Mouse (Mus musculus) limb, embryonic 15.5 days (tissue): ENCODE measurements around the gene Mien1. TPM values are rescaled to one million over a fixed set of nuclear protein-coding genes. Genes with fewer than 3 reads are reported as not detected.

Experiments used
- ATAC-seq: fragments of 200-750 bp; cut with Nextera tagmentation; 2 replicates; pipeline ENCODE4 v1.8.0; 2017; ENCODE audit warnings: low read depth, moderate TSS enrichment; ENCODE audit not compliant: insufficient number of reproducible peaks, low FRiP score, low TSS enrichment
- H3K27ac ChIP-seq: fragments of 300-500 bp; sonication (generic); 2 replicates; pipeline ENCODE4 v1.5.1; 2015; ENCODE audit warnings: moderate library complexity, mild to moderate bottlenecking, inconsistent platforms
- H3K27me3 ChIP-seq: fragments of 300-500 bp; sonication (generic); 2 replicates; pipeline ENCODE4 v1.6.1; 2015; ENCODE audit warnings: inconsistent platforms
- H3K36me3 ChIP-seq: fragments of 300-500 bp; sonication (generic); 2 replicates; pipeline ENCODE4 v1.6.1; 2015; ENCODE audit warnings: inconsistent platforms
- H3K4me1 ChIP-seq: fragments of 300-500 bp; sonication (generic); 2 replicates; pipeline ENCODE4 v1.6.1; 2015; ENCODE audit warnings: inconsistent platforms
- H3K4me2 ChIP-seq: fragments of 300-500 bp; sonication (generic); 2 replicates; pipeline ENCODE4 v1.6.1; 2015; ENCODE audit warnings: mild to moderate bottlenecking, inconsistent platforms
- H3K4me3 ChIP-seq: fragments of 300-500 bp; sonication (generic); 2 replicates; pipeline ENCODE4 v1.5.1; 2015; ENCODE audit warnings: mild to moderate bottlenecking, inconsistent platforms
- H3K9ac ChIP-seq: fragments of 300-500 bp; sonication (generic); 2 replicates; pipeline ENCODE4 v1.6.1; 2015; ENCODE audit warnings: inconsistent platforms
- H3K9me3 ChIP-seq: fragments of 300-500 bp; sonication (generic); 2 replicates; pipeline ENCODE4 v1.6.1; 2016; ENCODE audit warnings: inconsistent platforms
- WGBS: fragments of 180-500 bp; shearing (Covaris S2); methylation state at CpG from one replicate; pipeline ENCODE4 v1.1.7; 2015; 5-methylcytosine and 5-hydroxymethylcytosine counted together
- polyA plus RNA-seq: library from polyadenylated mRNA; unstranded; fragments of >200 nt; fragmentation: Nextera tagmentation; extraction: Ambion mirVana; gene quantifications from 2 replicates; pipeline ENCODE4 v1.2.1, GENCODE M21; 2015

Gene Mien1
- polyA plus RNA-seq, 1 experiment from 2014 or later: 100 TPM

DNA sequence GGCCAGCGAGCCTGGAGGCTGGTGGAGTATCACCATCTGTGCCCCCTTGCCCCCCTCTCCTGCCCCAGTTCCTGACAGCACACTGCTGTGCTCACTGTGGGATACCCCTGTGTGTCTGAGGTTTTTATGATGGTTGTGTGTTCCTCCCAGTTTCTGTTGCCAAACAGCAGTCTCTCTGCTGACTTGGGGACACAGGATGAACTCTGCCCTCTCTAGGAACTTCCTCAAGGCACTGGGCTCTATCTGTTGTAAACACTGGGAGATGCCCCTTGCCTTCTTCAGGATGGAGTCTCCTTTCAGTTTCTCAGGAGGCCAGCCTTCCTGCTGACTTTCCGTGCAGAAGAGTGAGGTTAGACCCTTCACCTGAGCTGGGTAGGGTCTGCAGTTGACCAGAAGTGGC lies 24.6 kb downstream of the Mien1 start:
- H3K9ac ChIP-seq: peak overlapping the region; percentile 93; the same call in 1 of the 2 replicates
- peak overlapping the region; percentile 63 for H3K4me2 ChIP-seq
- H3K36me3 ChIP-seq: no peaks in the 10 kb centered on the region; the same call in 1 of the 2 replicates
- H3K4me3 ChIP-seq: peak overlapping the region; percentile 98
- H3K27ac ChIP-seq: 0 out of 2 replicates have a peak overlapping the region, but pooled peaks have one; percentile 33
- 30% methylated on average over 2 of the region's 2 CpGs for WGBS
- H3K9me3 ChIP-seq: no peaks in the 10 kb centered on the region
- ATAC-seq: no peak
- peaks cover 66% of the 10 kb centered on the region for H3K4me1 ChIP-seq
- no peaks in the 10 kb centered on the region for H3K27me3 ChIP-seq

DNA sequence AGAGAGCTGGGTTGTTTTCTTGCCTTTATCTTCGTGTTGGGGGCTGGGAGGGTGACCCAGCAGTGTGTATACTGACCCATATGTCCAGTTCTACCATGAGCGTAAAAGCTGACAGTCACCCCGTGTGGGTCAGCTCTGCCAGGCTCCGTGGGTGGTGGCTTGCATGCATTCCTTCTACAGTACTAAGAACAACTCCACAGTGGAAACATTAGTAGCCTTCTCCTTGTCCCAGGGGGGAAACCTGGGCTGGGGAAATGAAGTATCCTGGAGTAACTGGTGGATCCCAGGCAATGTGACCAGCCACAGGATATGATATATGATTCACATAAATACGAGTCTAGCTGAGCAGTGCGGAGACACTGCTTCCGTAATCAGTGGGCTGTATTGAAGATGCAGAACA lies 25.1 kb downstream of the Mien1 start:
- H3K27me3 ChIP-seq: no peaks in the 10 kb centered on the region
- peak overlapping the region; percentile 98 for H3K4me3 ChIP-seq
- WGBS: 13% methylated on average over 7 of the region's 7 CpGs
- H3K9ac ChIP-seq: peak overlapping the region; percentile 93
- H3K9me3 ChIP-seq: no peaks in the 10 kb centered on the region
- H3K4me2 ChIP-seq: peak overlapping the region; percentile 63
- H3K4me1 ChIP-seq: peaks cover 66% of the 10 kb centered on the region
- ATAC-seq: no peak
- no peaks in the 10 kb centered on the region for H3K36me3 ChIP-seq
- H3K27ac ChIP-seq: peak overlapping the region; percentile 60

DNA sequence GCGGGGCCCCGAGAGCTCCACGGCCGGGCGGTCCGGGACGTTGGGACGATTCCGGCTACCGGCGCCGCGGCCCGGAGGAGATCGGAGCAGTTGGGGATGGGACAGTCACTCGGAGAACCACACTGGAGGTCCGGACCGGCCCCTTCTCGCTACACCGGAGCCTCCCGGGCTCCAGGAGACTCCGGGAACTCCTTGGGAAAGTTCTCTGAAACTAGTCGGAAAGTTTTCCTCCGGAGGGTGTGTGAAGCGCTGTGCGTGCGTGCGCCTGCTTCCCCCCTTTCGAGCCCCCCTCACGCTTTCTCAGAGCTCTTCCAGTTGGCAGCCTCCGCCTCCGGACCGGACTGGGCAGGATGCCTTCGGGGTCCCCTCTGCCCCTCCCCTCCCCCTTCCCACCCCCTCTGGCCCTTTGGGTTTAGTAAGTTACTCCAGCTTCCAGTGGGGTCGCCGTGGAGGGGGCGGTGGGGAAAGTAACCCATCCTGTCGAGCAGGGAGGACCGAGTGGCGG lies 25.9 kb downstream of the Mien1 start:
- peak overlapping the region; percentile 98 for H3K4me3 ChIP-seq
- H3K27ac ChIP-seq: peak overlapping the region; percentile 99
- peak overlapping the region; percentile 93 for H3K9ac ChIP-seq
- peak; percentile 53; the same call in 1 of the 2 replicates for ATAC-seq
- H3K4me1 ChIP-seq: peaks cover 59% of the 10 kb centered on the region
- H3K9me3 ChIP-seq: no peaks in the 10 kb centered on the region
- under 1% methylated on average over 40 of the region's 40 CpGs for WGBS
- no peaks in the 10 kb centered on the region for H3K36me3 ChIP-seq
- H3K4me2 ChIP-seq: peak overlapping the region; percentile 63
- H3K27me3 ChIP-seq: no peaks in the 10 kb centered on the region

DNA sequence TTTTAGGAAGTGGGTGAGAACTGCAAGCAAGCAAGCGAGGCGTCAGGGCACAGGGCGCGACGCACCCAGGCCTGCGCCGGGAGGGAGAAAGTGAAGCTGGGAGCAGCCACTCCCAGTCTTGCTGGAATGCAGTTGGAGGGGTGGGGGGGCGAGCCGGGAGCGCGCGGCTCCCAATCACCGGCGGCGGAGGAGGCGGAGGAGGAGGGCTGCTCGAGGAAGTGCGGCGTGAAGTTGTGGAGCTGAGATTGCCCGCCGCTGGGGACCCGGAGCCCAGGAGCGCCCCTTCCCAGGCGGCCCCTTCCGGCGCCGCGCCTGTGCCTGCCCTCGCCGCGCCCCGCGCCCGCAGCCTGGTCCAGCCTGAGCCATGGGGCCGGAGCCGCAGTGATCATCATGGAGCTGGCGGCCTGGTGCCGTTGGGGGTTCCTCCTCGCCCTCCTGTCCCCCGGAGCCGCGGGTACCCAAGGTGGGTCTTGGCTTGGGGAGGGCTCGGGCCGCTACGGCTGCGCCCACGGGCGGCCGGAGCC lies 26.5 kb downstream of the Mien1 start, which contains the start of gene Erbb2:
Erbb2 (plus strand) TSS at position 198 of the 524 bp plus-strand sequence.
- WGBS: under 1% methylated on average over 38 of the region's 49 CpGs
- Histone ChIP-seq H3K27ac (peak within 1 kb of the TSS; percentile 99), H3K4me2 (peak within 1 kb of the TSS; percentile 63), H3K9me3 (no peaks in the 10 kb centered on the region), H3K4me3 (peak within 1 kb of the TSS; percentile 98), H3K4me1 (peaks cover 59% of the 10 kb centered on the region), H3K27me3 (no peaks in the 10 kb centered on the region), H3K9ac (peak within 1 kb of the TSS; percentile 93), H3K36me3 (no peaks in the 10 kb centered on the region)
- ATAC-seq: peak; percentile 88

DNA sequence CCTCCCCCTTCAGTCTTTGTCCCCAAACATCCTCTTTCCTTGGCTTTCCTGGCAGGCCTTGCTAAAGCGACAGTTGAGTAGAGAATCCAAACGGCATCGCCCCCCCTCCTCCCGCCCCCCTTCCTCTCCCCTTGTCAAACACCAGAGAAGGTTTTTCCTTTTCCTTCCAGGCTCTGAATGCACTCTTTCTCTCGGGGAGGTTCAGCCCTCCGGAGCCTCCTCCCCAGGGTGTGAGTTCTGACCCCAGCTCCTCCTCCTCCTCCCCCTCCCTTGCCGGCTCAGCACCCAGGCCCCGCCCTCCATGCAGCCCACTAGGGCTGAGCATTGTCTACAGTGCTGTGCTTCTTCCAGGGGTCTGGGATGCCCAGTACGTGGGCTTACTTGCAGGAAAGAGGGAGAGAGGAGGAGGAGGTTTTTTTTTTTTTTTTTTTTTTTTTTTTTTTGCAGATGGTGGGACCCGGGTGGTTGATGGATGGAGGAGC lies 29.4 kb downstream of the Mien1 start:
- peak overlapping the region; percentile 8 for H3K4me3 ChIP-seq
- peak overlapping the region; percentile 34 for H3K4me2 ChIP-seq
- no peaks in the 10 kb centered on the region for H3K36me3 ChIP-seq
- WGBS: 4% methylated on average over 10 of the region's 10 CpGs
- H3K4me1 ChIP-seq: peaks cover 35% of the 10 kb centered on the region
- H3K27ac ChIP-seq: peak overlapping the region; percentile 63
- H3K27me3 ChIP-seq: no peaks in the 10 kb centered on the region
- H3K9ac ChIP-seq: no peak overlapping the region
- no peaks in the 10 kb centered on the region for H3K9me3 ChIP-seq
- ATAC-seq: no peak

DNA sequence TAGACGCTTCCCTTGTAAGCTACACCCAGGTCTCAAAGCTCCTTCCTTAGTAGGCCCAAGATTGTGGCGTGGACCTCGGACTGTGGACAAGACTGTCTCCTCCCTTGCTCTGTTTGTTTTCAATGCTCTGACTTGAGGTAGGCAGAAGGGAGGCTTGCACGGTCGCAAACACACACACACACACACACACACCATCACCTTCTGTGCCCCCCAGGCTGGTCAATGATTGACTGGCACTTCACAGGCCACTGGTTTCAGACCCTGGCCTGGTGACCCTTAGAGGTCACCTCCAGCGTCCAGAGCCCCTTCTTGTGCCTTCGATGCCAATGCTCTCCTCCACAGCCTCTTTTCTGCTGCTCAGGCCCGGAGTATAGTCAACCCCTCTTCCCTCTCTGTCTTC lies 29.9 kb downstream of the Mien1 start:
- Histone ChIP-seq H3K4me3 (peak overlapping the region; percentile 8), H3K27ac (peak overlapping the region; percentile 63), H3K9me3 (no peaks in the 10 kb centered on the region), H3K27me3 (no peaks in the 10 kb centered on the region), H3K9ac (no peak overlapping the region), H3K4me2 (peak overlapping the region; percentile 34), H3K4me1 (peaks cover 30% of the 10 kb centered on the region), H3K36me3 (no peaks in the 10 kb centered on the region)
- ATAC-seq: no peak
- 64% methylated on average over 8 of the region's 8 CpGs for WGBS

DNA sequence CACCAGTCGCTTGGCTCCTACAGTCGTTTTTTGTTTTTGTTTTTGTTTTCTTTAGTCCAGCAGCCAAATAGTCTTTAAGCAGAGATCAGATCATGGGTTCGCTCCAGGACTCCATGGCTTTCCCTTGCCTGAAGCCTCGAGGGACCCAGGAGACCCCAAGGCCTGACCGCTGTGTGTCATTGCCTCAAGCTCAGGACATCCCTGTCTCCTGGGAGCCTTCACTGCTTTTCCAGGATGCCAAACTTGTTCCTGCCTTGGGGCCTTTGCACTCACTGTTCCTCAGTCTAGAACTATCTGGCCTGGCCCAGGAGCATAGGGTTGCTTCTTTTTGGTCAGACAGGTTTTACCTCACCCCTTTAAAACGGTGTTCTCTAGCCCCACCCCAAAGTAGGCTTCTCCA lies 32.2 kb downstream of the Mien1 start:
- no peak for ATAC-seq
- Histone ChIP-seq H3K36me3 (no peaks in the 10 kb centered on the region), H3K4me3 (no peak overlapping the region), H3K4me2 (no peak overlapping the region), H3K27me3 (no peaks in the 10 kb centered on the region), H3K4me1 (peaks cover 19% of the 10 kb centered on the region), H3K9ac (no peak overlapping the region), H3K27ac (no peak overlapping the region), H3K9me3 (no peaks in the 10 kb centered on the region)
- WGBS: 62% methylated on average over 6 of the region's 6 CpGs

DNA sequence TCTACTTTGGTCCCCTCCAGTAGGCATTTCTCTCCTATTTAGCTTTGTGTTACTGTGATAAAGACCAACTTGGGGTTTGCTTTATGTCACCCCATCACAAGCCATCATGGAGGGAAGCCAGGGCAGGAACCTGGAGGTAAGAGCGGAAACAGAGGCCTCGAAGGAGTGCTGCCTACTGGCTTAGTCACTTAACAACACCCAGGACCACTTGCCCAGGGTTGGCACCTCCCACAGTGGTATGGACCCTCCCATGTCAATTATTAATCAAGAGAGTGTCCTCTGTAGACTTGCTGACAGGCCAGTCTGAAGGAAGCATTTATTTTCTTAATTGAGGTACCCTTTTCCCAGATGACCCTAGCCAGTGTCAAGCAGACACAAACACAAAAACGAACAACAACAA lies 38.0 kb downstream of the Mien1 start:
- no peaks in the 10 kb centered on the region for H3K27me3 ChIP-seq
- no peak for ATAC-seq

DNA sequence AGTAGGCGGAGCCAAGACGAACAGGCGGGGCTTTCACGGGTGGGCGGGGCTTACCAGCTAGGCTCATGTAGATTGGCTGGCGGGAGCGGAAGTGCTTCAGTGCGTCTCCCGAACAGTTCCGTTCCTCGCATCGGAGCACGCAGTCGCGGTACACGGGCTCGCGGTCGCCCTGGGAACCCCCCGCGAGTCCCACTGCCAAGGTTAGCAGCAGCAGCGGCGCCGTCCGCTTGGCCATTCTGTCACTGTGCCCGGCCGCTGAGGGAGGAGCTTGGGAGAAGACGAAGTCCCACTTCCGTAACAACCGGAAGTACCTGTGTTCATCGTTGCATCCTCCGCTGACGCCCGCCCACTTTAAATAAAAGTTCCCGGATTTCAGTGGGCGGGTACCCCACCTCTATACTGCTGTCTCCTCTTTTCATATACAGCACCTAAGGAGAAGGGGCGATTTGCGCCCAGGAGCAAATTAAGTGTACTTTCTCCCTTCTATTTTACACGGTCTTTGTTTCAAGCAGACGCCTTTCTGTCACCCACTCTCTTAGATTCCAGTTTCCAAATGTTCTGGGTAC lies 38.5 kb downstream of the Mien1 start, which contains the start of gene Pgap3:
Pgap3 (minus strand) TSS at position 330 of the 566 bp plus-strand sequence.
- WGBS: under 1% methylated on average over 40 of the region's 40 CpGs
- Histone ChIP-seq H3K27me3 (no peaks in the 10 kb centered on the region), H3K4me2 (peak within 1 kb of the TSS; percentile 67), H3K4me3 (peak within 1 kb of the TSS; percentile 79), H3K9ac (peak within 1 kb of the TSS; percentile 63), H3K27ac (peak within 1 kb of the TSS; percentile 97), H3K4me1 (peaks cover 13% of the 10 kb centered on the region), H3K36me3 (peaks cover 10% of the 10 kb centered on the region), H3K9me3 (no peaks in the 10 kb centered on the region)
- ATAC-seq: peak; percentile 88

More for the DNA sequence above, 38.0 kb downstream of the Mien1 start:
- 58% methylated on average over 3 of the region's 3 CpGs for WGBS
- Histone ChIP-seq H3K4me2 (peak overlapping the region; percentile 67), H3K9me3 (no peaks in the 10 kb centered on the region), H3K36me3 (peaks cover 10% of the 10 kb centered on the region), H3K4me3 (peak overlapping the region; percentile 79), H3K27ac (peak overlapping the region; percentile 97), H3K4me1 (peaks cover 12% of the 10 kb centered on the region), H3K9ac (0 out of 2 replicates have a peak overlapping the region, but pooled peaks have one; percentile 63)

DNA sequence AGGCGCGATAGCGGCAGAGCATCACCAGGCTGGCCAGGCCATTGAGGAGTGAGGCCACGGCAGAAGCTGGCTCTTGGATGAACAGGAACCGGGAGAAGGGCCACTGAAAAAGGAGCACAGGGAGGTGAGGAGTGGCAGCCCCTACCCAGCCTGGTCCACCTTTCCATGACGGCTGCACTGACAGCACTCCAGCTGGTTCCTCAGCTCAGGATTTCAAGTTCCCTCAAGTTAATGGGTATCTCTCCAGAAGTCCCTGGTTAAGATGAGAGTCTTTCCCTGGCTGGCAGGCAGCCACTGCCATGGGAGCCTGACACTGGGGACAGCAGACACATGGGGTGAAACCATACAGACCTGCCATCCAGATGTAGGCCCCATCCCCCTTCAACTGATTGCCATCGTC lies 40.8 kb downstream of the Mien1 start:
- 90% methylated on average over 7 of the region's 7 CpGs for WGBS
- H3K9me3 ChIP-seq: no peaks in the 10 kb centered on the region
- no peak overlapping the region for H3K4me3 ChIP-seq
- H3K4me2 ChIP-seq: no peak overlapping the region
- H3K27ac ChIP-seq: no peak overlapping the region
- ATAC-seq: no peak
- H3K36me3 ChIP-seq: peaks cover 10% of the 10 kb centered on the region
- peaks cover 31% of the 10 kb centered on the region for H3K4me1 ChIP-seq
- H3K9ac ChIP-seq: no peak overlapping the region
- H3K27me3 ChIP-seq: no peaks in the 10 kb centered on the region

DNA sequence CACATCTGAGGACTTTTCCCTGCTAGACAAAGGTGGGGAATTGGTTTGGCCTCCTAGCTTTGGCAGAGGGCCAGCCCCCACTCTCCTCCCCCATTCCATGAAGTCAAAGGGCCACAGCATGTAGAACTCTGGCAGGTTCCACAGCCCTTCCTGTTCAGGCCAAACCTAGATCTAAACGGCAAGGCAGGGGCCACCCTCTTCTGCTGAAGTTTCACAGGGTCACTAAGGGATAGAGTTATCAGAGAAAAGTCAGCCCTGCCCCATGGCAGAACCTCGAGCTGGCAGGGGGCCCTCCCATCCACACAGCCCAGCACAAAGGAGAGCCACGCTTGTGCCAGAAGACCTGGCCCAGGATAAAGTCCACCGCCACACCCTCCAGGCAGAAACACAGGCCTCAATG lies 43.8 kb downstream of the Mien1 start:
- peaks cover 10% of the 10 kb centered on the region for H3K36me3 ChIP-seq
- peaks cover 35% of the 10 kb centered on the region for H3K4me1 ChIP-seq
- H3K4me2 ChIP-seq: no peak overlapping the region
- H3K27ac ChIP-seq: peak overlapping the region; percentile 28
- H3K4me3 ChIP-seq: no peak overlapping the region
- no peaks in the 10 kb centered on the region for H3K9me3 ChIP-seq
- H3K9ac ChIP-seq: no peak overlapping the region
- H3K27me3 ChIP-seq: peaks cover 19% of the 10 kb centered on the region
- no peak for ATAC-seq
- 55% methylated on average over 4 of the region's 4 CpGs for WGBS

DNA sequence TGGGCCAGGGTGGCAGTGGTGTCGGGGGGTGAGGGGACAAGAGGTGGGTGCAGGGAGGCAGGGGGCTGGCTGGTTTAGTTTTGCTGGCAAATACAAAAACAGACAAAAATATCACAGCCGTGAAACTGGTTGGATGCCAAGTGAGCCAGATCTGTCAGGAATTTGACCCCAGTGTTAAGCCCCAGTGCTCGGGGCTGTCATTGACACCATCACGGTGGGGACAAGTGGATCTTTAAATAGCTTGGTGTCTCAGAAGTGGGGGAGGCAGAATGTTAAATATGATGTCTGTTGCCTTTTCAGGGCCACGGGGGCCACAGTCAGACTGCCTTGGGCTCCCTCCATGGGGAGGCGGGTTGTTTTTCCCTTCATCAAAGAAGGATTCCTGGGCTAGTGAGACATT lies 44.5 kb downstream of the Mien1 start:
- Histone ChIP-seq H3K36me3 (peaks cover 10% of the 10 kb centered on the region), H3K9me3 (no peaks in the 10 kb centered on the region), H3K27ac (peak overlapping the region; percentile 78; the same call in 1 of the 2 replicates), H3K4me1 (peaks cover 29% of the 10 kb centered on the region), H3K4me3 (no peak overlapping the region), H3K9ac (no peak overlapping the region), H3K27me3 (peaks cover 22% of the 10 kb centered on the region), H3K4me2 (no peak overlapping the region)
- ATAC-seq: no peak
- WGBS: 44% methylated on average over 6 of the region's 6 CpGs
